Mouse (Mus musculus): ENCODE data around the gene Cpb2. TPM values are rescaled to one million over a fixed set of nuclear protein-coding genes. Genes with fewer than 3 reads are reported as not detected.

Gene Cpb2
- polyA plus RNA-seq (2014; fragmentation: Nextera tagmentation; extraction: Ambion mirVana): not detected in 2 replicates

GRCm38 (mm10) chr14:75242087-75242486 lies at the start of gene Cpb2:
Gene Cpb2 (plus strand): TSS chr14:75242287.
- H3K36me3 ChIP-seq (replicated peaks; ENCODE audit: control insufficient read depth, insufficient read depth, low read depth, low read length): no peaks in the 10 kb centered on the region
- no peak within 1 kb of the TSS for H3K27ac ChIP-seq (replicated peaks; ENCODE audit: low read depth, low read length)
- no peak within 1 kb of the TSS for H3K4me2 ChIP-seq (ENCODE audit: low read depth, low read length)
- 86% methylated on average over 5 of the region's 5 CpGs for WGBS
- H3K9me3 ChIP-seq (replicated peaks; ENCODE audit: control insufficient read depth, low read length): no peaks in the 10 kb centered on the region
- DNase-seq (ENCODE audit: low spot score) (no peak), ATAC-seq (replicated peaks; ENCODE audit: insufficient number of reproducible peaks, low FRiP score, low TSS enrichment, low read depth) (no peak)
- no peaks in the 10 kb centered on the region for H3K4me1 ChIP-seq (ENCODE audit: control insufficient read depth, insufficient read depth, low read length)
- no peaks in the 10 kb centered on the region for H3K27me3 ChIP-seq (ENCODE audit: control insufficient read depth, insufficient read depth, low read length)
- H3K4me3 ChIP-seq (ENCODE audit: low read depth, low read length): no peak within 1 kb of the TSS
- H3K9ac ChIP-seq (replicated peaks; ENCODE audit: low read length): no peak within 1 kb of the TSS

- Histone ChIP-seq H3K4me2 (ENCODE audit: low read depth, low read length) (no peak overlapping the region), H3K4me3 (ENCODE audit: low read depth, low read length) (no peak overlapping the region), H3K36me3 (replicated peaks; ENCODE audit: control insufficient read depth, insufficient read depth, low read depth, low read length) (no peaks in the 10 kb centered on the region), H3K27me3 (ENCODE audit: control insufficient read depth, insufficient read depth, low read length) (no peaks in the 10 kb centered on the region), H3K9ac (replicated peaks; ENCODE audit: low read length) (no peak overlapping the region), H3K9me3 (replicated peaks; ENCODE audit: control insufficient read depth, low read length) (no peaks in the 10 kb centered on the region), H3K27ac (replicated peaks; ENCODE audit: low read depth, low read length) (no peak overlapping the region), H3K4me1 (ENCODE audit: control insufficient read depth, insufficient read depth, low read length) (no peaks in the 10 kb centered on the region)
- no peak for DNase-seq (ENCODE audit: low spot score)
- 91% methylated on average over 10 of the region's 10 CpGs for WGBS
- no peak for ATAC-seq (replicated peaks; ENCODE audit: insufficient number of reproducible peaks, low FRiP score, low TSS enrichment, low read depth)
These were observed 49.7 kb upstream of the Cpb2 start for GRCm38 (mm10) chr14:75192427-75192826.

- Histone ChIP-seq H3K4me1 (ENCODE audit: control insufficient read depth, insufficient read depth, low read length) (no peaks in the 10 kb centered on the region), H3K4me3 (ENCODE audit: low read depth, low read length) (no peak overlapping the region), H3K27ac (replicated peaks; ENCODE audit: low read depth, low read length) (no peak overlapping the region), H3K9me3 (replicated peaks; ENCODE audit: control insufficient read depth, low read length) (no peaks in the 10 kb centered on the region), H3K9ac (replicated peaks; ENCODE audit: low read length) (no peak overlapping the region), H3K27me3 (ENCODE audit: control insufficient read depth, insufficient read depth, low read length) (no peaks in the 10 kb centered on the region), H3K36me3 (replicated peaks; ENCODE audit: control insufficient read depth, insufficient read depth, low read depth, low read length) (no peaks in the 10 kb centered on the region), H3K4me2 (ENCODE audit: low read depth, low read length) (no peak overlapping the region)
- DNase-seq (ENCODE audit: low spot score) (no peak), ATAC-seq (replicated peaks; ENCODE audit: insufficient number of reproducible peaks, low FRiP score, low TSS enrichment, low read depth) (no peak)
- WGBS: 79% methylated on average over 10 of the region's 10 CpGs
These were observed 49.2 kb upstream of the Cpb2 start for GRCm38 (mm10) chr14:75192858-75193257.

- WGBS: 94% methylated on average over 5 of the region's 5 CpGs
- ATAC-seq (replicated peaks; ENCODE audit: insufficient number of reproducible peaks, low FRiP score, low TSS enrichment, low read depth): no peak
These were observed 46.6 kb upstream of the Cpb2 start for GRCm38 (mm10) chr14:75195530-75195929.

GRCm38 (mm10) chr14:75197027-75197426 lies 45.1 kb upstream of the Cpb2 start:
- Histone ChIP-seq H3K36me3 (replicated peaks; ENCODE audit: control insufficient read depth, insufficient read depth, low read depth, low read length) (no peaks in the 10 kb centered on the region), H3K9me3 (replicated peaks; ENCODE audit: control insufficient read depth, low read length) (no peaks in the 10 kb centered on the region), H3K27me3 (ENCODE audit: control insufficient read depth, insufficient read depth, low read length) (no peaks in the 10 kb centered on the region), H3K9ac (replicated peaks; ENCODE audit: low read length) (no peak overlapping the region), H3K4me2 (ENCODE audit: low read depth, low read length) (no peak overlapping the region), H3K4me3 (ENCODE audit: low read depth, low read length) (no peak overlapping the region), H3K27ac (replicated peaks; ENCODE audit: low read depth, low read length) (no peak overlapping the region), H3K4me1 (ENCODE audit: control insufficient read depth, insufficient read depth, low read length) (no peaks in the 10 kb centered on the region)
- ATAC-seq (replicated peaks; ENCODE audit: insufficient number of reproducible peaks, low FRiP score, low TSS enrichment, low read depth) (no peak), DNase-seq (ENCODE audit: low spot score) (peak; percentile 89)
- 40% methylated on average over 5 of the region's 5 CpGs for WGBS

More at GRCm38 (mm10) chr14:75195530-75195929, 46.6 kb upstream of the Cpb2 start:
- H3K9me3 ChIP-seq (replicated peaks; ENCODE audit: control insufficient read depth, low read length): no peaks in the 10 kb centered on the region
- no peak for DNase-seq (ENCODE audit: low spot score)
- H3K4me2 ChIP-seq (ENCODE audit: low read depth, low read length): no peak overlapping the region
- no peaks in the 10 kb centered on the region for H3K36me3 ChIP-seq (replicated peaks; ENCODE audit: control insufficient read depth, insufficient read depth, low read depth, low read length)
- H3K9ac ChIP-seq (replicated peaks; ENCODE audit: low read length): no peak overlapping the region
- H3K27ac ChIP-seq (replicated peaks; ENCODE audit: low read depth, low read length): no peak overlapping the region
- H3K4me3 ChIP-seq (ENCODE audit: low read depth, low read length): no peak overlapping the region
- no peaks in the 10 kb centered on the region for H3K4me1 ChIP-seq (ENCODE audit: control insufficient read depth, insufficient read depth, low read length)
- H3K27me3 ChIP-seq (ENCODE audit: control insufficient read depth, insufficient read depth, low read length): no peaks in the 10 kb centered on the region

GRCm38 (mm10) chr14:75197660-75198059 lies 44.4 kb upstream of the Cpb2 start:
- H3K27me3 ChIP-seq (ENCODE audit: control insufficient read depth, insufficient read depth, low read length): no peaks in the 10 kb centered on the region
- ATAC-seq (replicated peaks; ENCODE audit: insufficient number of reproducible peaks, low FRiP score, low TSS enrichment, low read depth): no peak
- no peak overlapping the region for H3K4me2 ChIP-seq (ENCODE audit: low read depth, low read length)

GRCm38 (mm10) chr14:75205363-75206051 lies 36.6 kb upstream of the Cpb2 start:
- Histone ChIP-seq H3K4me2 (ENCODE audit: low read depth, low read length) (no peak overlapping the region), H3K9ac (replicated peaks; ENCODE audit: low read length) (no peak overlapping the region), H3K4me1 (ENCODE audit: control insufficient read depth, insufficient read depth, low read length) (no peaks in the 10 kb centered on the region), H3K36me3 (replicated peaks; ENCODE audit: control insufficient read depth, insufficient read depth, low read depth, low read length) (no peaks in the 10 kb centered on the region), H3K4me3 (ENCODE audit: low read depth, low read length) (no peak overlapping the region), H3K27ac (replicated peaks; ENCODE audit: low read depth, low read length) (no peak overlapping the region), H3K9me3 (replicated peaks; ENCODE audit: control insufficient read depth, low read length) (no peaks in the 10 kb centered on the region), H3K27me3 (ENCODE audit: control insufficient read depth, insufficient read depth, low read length) (no peaks in the 10 kb centered on the region)
- WGBS: 87% methylated on average over 6 of the region's 6 CpGs
- no peak for DNase-seq (ENCODE audit: low spot score)
- no peak for ATAC-seq (replicated peaks; ENCODE audit: insufficient number of reproducible peaks, low FRiP score, low TSS enrichment, low read depth)

More at GRCm38 (mm10) chr14:75197660-75198059, 44.4 kb upstream of the Cpb2 start:
- H3K4me3 ChIP-seq (ENCODE audit: low read depth, low read length): no peak overlapping the region
- no peaks in the 10 kb centered on the region for H3K36me3 ChIP-seq (replicated peaks; ENCODE audit: control insufficient read depth, insufficient read depth, low read depth, low read length)
- H3K4me1 ChIP-seq (ENCODE audit: control insufficient read depth, insufficient read depth, low read length): no peaks in the 10 kb centered on the region
- no peak overlapping the region for H3K9ac ChIP-seq (replicated peaks; ENCODE audit: low read length)
- H3K27ac ChIP-seq (replicated peaks; ENCODE audit: low read depth, low read length): no peak overlapping the region
- DNase-seq (ENCODE audit: low spot score): no peak
- H3K9me3 ChIP-seq (replicated peaks; ENCODE audit: control insufficient read depth, low read length): no peaks in the 10 kb centered on the region
- WGBS: 73% methylated on average over 7 of the region's 7 CpGs

- ATAC-seq (replicated peaks; ENCODE audit: insufficient number of reproducible peaks, low FRiP score, low TSS enrichment, low read depth): no peak
- H3K4me2 ChIP-seq (ENCODE audit: low read depth, low read length): no peak overlapping the region
- 91% methylated on average over 4 of the region's 4 CpGs for WGBS
These were observed 35.8 kb upstream of the Cpb2 start for GRCm38 (mm10) chr14:75206307-75206706.

More at GRCm38 (mm10) chr14:75206307-75206706, 35.8 kb upstream of the Cpb2 start:
- H3K9ac ChIP-seq (replicated peaks; ENCODE audit: low read length): no peak overlapping the region
- H3K27me3 ChIP-seq (ENCODE audit: control insufficient read depth, insufficient read depth, low read length): no peaks in the 10 kb centered on the region
- no peak for DNase-seq (ENCODE audit: low spot score)
- no peaks in the 10 kb centered on the region for H3K36me3 ChIP-seq (replicated peaks; ENCODE audit: control insufficient read depth, insufficient read depth, low read depth, low read length)
- H3K9me3 ChIP-seq (replicated peaks; ENCODE audit: control insufficient read depth, low read length): no peaks in the 10 kb centered on the region
- no peaks in the 10 kb centered on the region for H3K4me1 ChIP-seq (ENCODE audit: control insufficient read depth, insufficient read depth, low read length)
- H3K4me3 ChIP-seq (ENCODE audit: low read depth, low read length): no peak overlapping the region
- H3K27ac ChIP-seq (replicated peaks; ENCODE audit: low read depth, low read length): no peak overlapping the region
